ENCODE assay signal across 12 mouse cellular contexts in the genomic region with DNA sequence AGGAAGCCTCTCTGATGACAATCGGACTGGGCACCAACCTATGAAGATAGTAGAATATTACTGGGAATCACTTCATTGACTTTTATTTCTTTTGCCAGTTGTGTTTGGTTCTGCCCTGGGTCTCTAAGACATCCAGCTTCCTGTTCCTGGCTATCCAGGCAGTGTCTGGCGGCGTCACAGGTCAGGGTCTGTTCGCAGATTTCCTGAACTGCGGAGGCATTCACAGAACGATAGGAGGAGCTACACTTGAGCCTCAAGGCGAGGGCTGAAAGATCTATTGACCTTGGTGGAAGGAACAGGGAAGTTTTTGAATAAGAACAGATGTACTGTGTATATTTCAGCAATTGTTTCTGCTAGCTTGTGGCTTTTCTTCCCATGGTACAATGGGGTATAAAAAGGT.
DNase-seq lines count a peak whose midpoint lies in the region; ATAC-seq lines count a peak whose summit lies in the region.
"Had no signal": no experiment of that assay in that cellular context is flagged by ENCODE, and none has a peak within 500 bp of the region (broad histone marks: within the 10 kb centered on the region; RNA-seq: fewer than 3 reads in every experiment).

No protein-coding gene starts in this region.

- no peak overlapping the region for H3K4me2 ChIP-seq in heart, embryonic 12.5 days
- H3K4me2 ChIP-seq in intestine, embryonic 15.5 days (replicated peaks): no peak overlapping the region
- H3K4me2 ChIP-seq: hindbrain, embryonic 12.5 days; limb, embryonic 15.5 days had no signal

- H3K36me3 ChIP-seq in heart, embryonic 12.5 days: no peaks in the 10 kb centered on the region
- H3K36me3 ChIP-seq in intestine, embryonic 15.5 days: no peaks in the 10 kb centered on the region
- H3K36me3 ChIP-seq: hindbrain, embryonic 12.5 days; limb, embryonic 15.5 days had no signal

- no peak overlapping the region for H3K9ac ChIP-seq in heart, embryonic 12.5 days
- no peak overlapping the region for H3K9ac ChIP-seq in intestine, embryonic 15.5 days
- H3K9ac ChIP-seq: hindbrain, embryonic 12.5 days; limb, embryonic 15.5 days had no signal

- 38% methylated on average over 7 of the region's 7 CpGs for WGBS in heart, embryonic 12.5 days
- WGBS in intestine, embryonic 15.5 days: 38% methylated on average over 7 of the region's 7 CpGs

- no peak for ATAC-seq in heart, embryonic 12.5 days (ENCODE audit: insufficient number of reproducible peaks, low FRiP score)
- ATAC-seq in common myeloid progenitor, adult 5-6 weeks (replicated peaks; ENCODE audit: low read depth, poor library complexity, severe bottlenecking): peak; percentile 62
- no peak for ATAC-seq in intestine, embryonic 15.5 days
- ATAC-seq: activated CD4-positive, CD25-positive, alpha-beta regulatory T cell, adult 4 months had no signal

- no peak overlapping the region for H3K4me3 ChIP-seq in heart, embryonic 12.5 days
- no peak overlapping the region for H3K4me3 ChIP-seq in intestine, embryonic 15.5 days (replicated peaks)
- H3K4me3 ChIP-seq: hindbrain, embryonic 12.5 days; limb, embryonic 15.5 days; myocyte had no signal

- no peaks in the 10 kb centered on the region for H3K27me3 ChIP-seq in heart, embryonic 12.5 days (replicated peaks)
- H3K27me3 ChIP-seq in intestine, embryonic 15.5 days (replicated peaks): no peaks in the 10 kb centered on the region
- H3K27me3 ChIP-seq: hindbrain, embryonic 12.5 days; limb, embryonic 15.5 days had no signal

- H3K9me3 ChIP-seq in heart, embryonic 12.5 days (replicated peaks): no peaks in the 10 kb centered on the region
- H3K9me3 ChIP-seq in intestine, embryonic 15.5 days: no peaks in the 10 kb centered on the region
- H3K9me3 ChIP-seq: hindbrain, embryonic 12.5 days; limb, embryonic 15.5 days had no signal

- DNase-seq in heart, adult 8-10 months (ENCODE audit: low spot score): peak; percentile 24
- DNase-seq in lung, postnatal 14 days: peak; percentile 47
- no peak for DNase-seq in right cerebral cortex, postnatal 25 days
- DNase-seq in urinary bladder, postnatal 36 days (ENCODE audit: low spot score in 2 of 2): no peak
- no peak for DNase-seq in layer of hippocampus, adult 8-10 months (ENCODE audit: low spot score in 2 of 2)

- no peaks in the 10 kb centered on the region for H3K4me1 ChIP-seq in heart, embryonic 12.5 days (replicated peaks)
- H3K4me1 ChIP-seq in intestine, embryonic 15.5 days (replicated peaks): no peaks in the 10 kb centered on the region
- H3K4me1 ChIP-seq: hindbrain, embryonic 12.5 days; limb, embryonic 15.5 days had no signal

- no peak overlapping the region for H3K27ac ChIP-seq in heart, embryonic 12.5 days (ENCODE audit: poor library complexity, severe bottlenecking)
- peak overlapping the region; percentile 17; the same call in 1 of the 2 replicates for H3K27ac ChIP-seq in intestine, embryonic 15.5 days
- H3K27ac ChIP-seq: hindbrain, embryonic 12.5 days; limb, embryonic 15.5 days had no signal

Comparison
In these comparisons a context has a peak if more than half of its experiments do, and no peak if none do; other contexts are left out.
1. DNase-seq: peak in heart, adult 8-10 months (single experiment) and lung, postnatal 14 days (single experiment); none in right cerebral cortex, postnatal 25 days (single experiment), urinary bladder, postnatal 36 days (0 of 2) and layer of hippocampus, adult 8-10 months (0 of 2).